21 mouse cellular contexts compared by ENCODE assay signal in genomic region chr4:118115132-118115531, GRCm38 (mm10).
"Had no signal": no experiment of that assay in that cellular context is flagged by ENCODE, and none has a peak within 500 bp of the region (broad histone marks: within the 10 kb centered on the region; RNA-seq: fewer than 3 reads in every experiment).

No protein-coding gene starts in this region.

- DNase-seq: kidney, adult 11 months; kidney, adult 8-10 months; kidney, postnatal 10 days; kidney, postnatal 36 days; layer of hippocampus, postnatal 36 days; lung, adult 2 months; lung, postnatal 36 days; right cerebral cortex, adult 18-20 months; right cerebral cortex, postnatal 14 days; right cerebral cortex, postnatal 4 days; thymus, adult 2 months; thymus, postnatal 14 days; thymus, postnatal 4 days had no signal

- H3K4me3 ChIP-seq: kidney, embryonic 15.5 days; left cerebral cortex, adult 2 months; liver, embryonic 15.5 days; midbrain, embryonic 12.5 days; midbrain, embryonic 15.5 days; neural tube, embryonic 12.5 days; neural tube, embryonic 15.5 days had no signal

- H3K27me3 ChIP-seq: kidney, embryonic 15.5 days; liver, embryonic 15.5 days; midbrain, embryonic 12.5 days; midbrain, embryonic 15.5 days; neural tube, embryonic 12.5 days; neural tube, embryonic 15.5 days had no signal

- ATAC-seq: midbrain, embryonic 15.5 days had no signal

- H3K9me3 ChIP-seq: kidney, embryonic 15.5 days; liver, embryonic 15.5 days; midbrain, embryonic 12.5 days; midbrain, embryonic 15.5 days; neural tube, embryonic 15.5 days had no signal

- H3K27ac ChIP-seq: kidney, embryonic 15.5 days; left cerebral cortex, adult 2 months; liver, embryonic 15.5 days; midbrain, embryonic 12.5 days; midbrain, embryonic 15.5 days; neural tube, embryonic 12.5 days; neural tube, embryonic 15.5 days; stomach, postnatal 0 days had no signal

- H3K36me3 ChIP-seq: kidney, embryonic 15.5 days; liver, embryonic 15.5 days; midbrain, embryonic 15.5 days; neural tube, embryonic 12.5 days; neural tube, embryonic 15.5 days had no signal

- H3K9ac ChIP-seq: kidney, embryonic 15.5 days; liver, embryonic 15.5 days; midbrain, embryonic 12.5 days; midbrain, embryonic 15.5 days; neural tube, embryonic 12.5 days; neural tube, embryonic 15.5 days had no signal

- H3K4me2 ChIP-seq: kidney, embryonic 15.5 days; liver, embryonic 15.5 days; midbrain, embryonic 12.5 days; midbrain, embryonic 15.5 days; neural tube, embryonic 12.5 days; neural tube, embryonic 15.5 days had no signal

- H3K4me1 ChIP-seq: midbrain, embryonic 12.5 days; midbrain, embryonic 15.5 days; neural tube, embryonic 12.5 days had no signal
